In genomic region chr4:62825256-62825655, GRCm38 (mm10) we compare ENCODE assay signal across 23 mouse cellular contexts.
A peak's percentile ranks its signal among the peaks of the same experiment; 100 is the strongest.
DNase-seq lines count a peak whose midpoint lies in the region; ATAC-seq and TF ChIP-seq lines count a peak whose summit lies in the region.
"Had no signal": no experiment of that assay in that cellular context is flagged by ENCODE, and none has a peak within 500 bp of the region (broad histone marks: within the 10 kb centered on the region; RNA-seq: fewer than 3 reads in every experiment).

No protein-coding gene starts in this region.

- WGBS in limb, embryonic 12.5 days: 69% methylated on average over 5 of the region's 5 CpGs
- 91% methylated on average over 5 of the region's 5 CpGs for WGBS in limb, embryonic 10.5 days
- WGBS in midbrain, embryonic 16.5 days: 68% methylated on average over 5 of the region's 5 CpGs

- H3K36me3 ChIP-seq in limb, embryonic 12.5 days: no peaks in the 10 kb centered on the region
- H3K36me3 ChIP-seq in limb, embryonic 10.5 days: no peaks in the 10 kb centered on the region
- H3K36me3 ChIP-seq in midbrain, embryonic 16.5 days (ENCODE audit: control insufficient read depth, insufficient read depth, low read length): no peaks in the 10 kb centered on the region
- H3K36me3 ChIP-seq: G1E; heart, embryonic 13.5 days; liver, embryonic 12.5 days; midbrain, embryonic 12.5 days had no signal

- no peak overlapping the region for H3K4me3 ChIP-seq in limb, embryonic 12.5 days (replicated peaks)
- H3K4me3 ChIP-seq in limb, embryonic 10.5 days: no peak overlapping the region
- H3K4me3 ChIP-seq in embryonic fibroblast, embryonic 13.5 days (ENCODE audit: insufficient read depth, low read length): no peak overlapping the region
- no peak overlapping the region for H3K4me3 ChIP-seq in midbrain, embryonic 16.5 days (ENCODE audit: low read depth, low read length)
- H3K4me3 ChIP-seq: heart, embryonic 13.5 days; left cerebral cortex, adult 2 months; liver, embryonic 12.5 days; midbrain, embryonic 12.5 days had no signal

- 0 out of 2 replicates have a peak, but pooled peaks cover 8% of the 10 kb centered on the region for H3K4me1 ChIP-seq in limb, embryonic 12.5 days (replicated peaks)
- H3K4me1 ChIP-seq in limb, embryonic 10.5 days: peaks cover 7% of the 10 kb centered on the region; the same call in 1 of the 2 replicates
- peaks cover 7% of the 10 kb centered on the region for H3K4me1 ChIP-seq in embryonic fibroblast, embryonic 13.5 days (ENCODE audit: control insufficient read depth, insufficient read depth, low read length)
- H3K4me1 ChIP-seq in midbrain, embryonic 16.5 days (ENCODE audit: control insufficient read depth, insufficient read depth, low read length): no peaks in the 10 kb centered on the region; the same call in 1 of the 2 replicates
- H3K4me1 ChIP-seq: liver, embryonic 12.5 days; midbrain, embryonic 12.5 days had no signal

- H3K27ac ChIP-seq in limb, embryonic 12.5 days: peak overlapping the region; percentile 31; the same call in 1 of the 2 replicates
- H3K27ac ChIP-seq in limb, embryonic 10.5 days: no peak overlapping the region
- H3K27ac ChIP-seq in embryonic fibroblast, embryonic 13.5 days (ENCODE audit: insufficient read depth, low read length): peak overlapping the region; percentile 19; the same call in 1 of the 2 replicates
- peak overlapping the region; percentile 64 for H3K27ac ChIP-seq in midbrain, embryonic 16.5 days (ENCODE audit: low read length)
- H3K27ac ChIP-seq: heart, embryonic 13.5 days; kidney, postnatal 0 days; left cerebral cortex, adult 2 months; liver, embryonic 12.5 days; midbrain, embryonic 12.5 days had no signal

- no peak for TF ChIP-seq POLR2A in embryonic fibroblast, embryonic 13.5 days (IDR thresholded peaks at IDR 0.05; ENCODE audit: low read depth, low read length)

- H3K27me3 ChIP-seq in limb, embryonic 12.5 days: no peaks in the 10 kb centered on the region
- no peaks in the 10 kb centered on the region for H3K27me3 ChIP-seq in limb, embryonic 10.5 days (ENCODE audit: low read depth, poor library complexity, severe bottlenecking)
- no peaks in the 10 kb centered on the region for H3K27me3 ChIP-seq in midbrain, embryonic 16.5 days (ENCODE audit: control insufficient read depth, insufficient read depth, low read depth, low read length)
- H3K27me3 ChIP-seq: heart, embryonic 13.5 days; midbrain, embryonic 12.5 days had no signal

- peak; percentile 83 for DNase-seq in heart, adult 11 months
- DNase-seq in heart, postnatal 36 days: no peak
- no peak for DNase-seq in limb, embryonic 10.5 days (ENCODE audit: low spot score)
- no peak for DNase-seq in B cell, adult 2 months
- DNase-seq: adrenal gland, adult 2 months; cerebellum, adult 11 months; cerebellum, adult 9-11 months; gastrocnemius, postnatal 14 days; heart, adult 18-20 months; kidney, adult 2 months; lung, adult 18-20 months; lung, postnatal 10 days; right cerebral cortex, postnatal 14 days had no signal

- intact Hi-C loops in heart, postnatal 36 days (cut with DNase I): loop anchor here (5.0 kb wide), 1 partner anchor 137 kb away; no protein-coding TSS in a partner anchor

- H3K9me3 ChIP-seq in limb, embryonic 12.5 days: no peaks in the 10 kb centered on the region
- no peaks in the 10 kb centered on the region for H3K9me3 ChIP-seq in limb, embryonic 10.5 days (replicated peaks)
- H3K9me3 ChIP-seq in midbrain, embryonic 16.5 days (replicated peaks; ENCODE audit: control insufficient read depth, low read length, poor library complexity, severe bottlenecking): no peaks in the 10 kb centered on the region
- H3K9me3 ChIP-seq: heart, embryonic 13.5 days; liver, embryonic 12.5 days; midbrain, embryonic 12.5 days had no signal

- no peak overlapping the region for H3K9ac ChIP-seq in limb, embryonic 12.5 days (replicated peaks)
- no peak overlapping the region for H3K9ac ChIP-seq in midbrain, embryonic 16.5 days (ENCODE audit: low read depth, low read length)
- H3K9ac ChIP-seq: forebrain, postnatal 0 days; heart, embryonic 13.5 days; liver, embryonic 12.5 days; midbrain, embryonic 12.5 days had no signal

- no peak for TF ChIP-seq CTCF in embryonic fibroblast, embryonic 13.5 days (IDR thresholded peaks at IDR 0.05; ENCODE audit: borderline replicate concordance, insufficient read depth, low read length)

- H3K4me2 ChIP-seq in limb, embryonic 12.5 days: no peak overlapping the region
- no peak overlapping the region for H3K4me2 ChIP-seq in midbrain, embryonic 16.5 days (ENCODE audit: low read length)
- H3K4me2 ChIP-seq: heart, embryonic 13.5 days; liver, embryonic 12.5 days; midbrain, embryonic 12.5 days had no signal

- ATAC-seq in limb, embryonic 12.5 days (ENCODE audit: insufficient number of reproducible peaks, insufficient read depth, low FRiP score, low TSS enrichment, low read depth): no peak
- ATAC-seq in midbrain, embryonic 16.5 days: no peak
- ATAC-seq: forebrain, postnatal 0 days; liver, embryonic 12.5 days had no signal
